Mouse (Mus musculus) embryonic facial prominence, embryonic 11.5 days (tissue): ENCODE measurements at regions not wholly inside any gene's neighbourhood (a gene's known extent, or its start where the extent isn't known, plus 50 kb on each side); places are given as distances from the start of the nearest gene placed in this dataset.
A peak's percentile ranks its signal among the peaks of the same experiment; 100 is the strongest.

Experiments
- ATAC-seq: fragments of 200-750 bp; cut with Nextera tagmentation; replicated peaks from 2 replicates; pipeline ENCODE4 v1.8.0; 2017; ENCODE audit warnings: low read depth; ENCODE audit not compliant: insufficient number of reproducible peaks, low FRiP score, low TSS enrichment
- DNase-seq: peaks from one replicate; pipeline ENCODE4 v3.0.0-alpha.2; 2015; ENCODE audit warnings: low spot score
- H3K27ac ChIP-seq: fragments of 300-500 bp; sonication (generic); replicated peaks from 2 replicates; pipeline ENCODE4 v1.5.1; 2014; ENCODE audit warnings: mild to moderate bottlenecking, low read depth, low read length, control low read depth
- H3K27me3 ChIP-seq: fragments of 300-500 bp; sonication (generic); 2 replicates; pipeline ENCODE4 v1.6.1; 2014; ENCODE audit warnings: mild to moderate bottlenecking, low read length, moderate library complexity, mixed read lengths; ENCODE audit not compliant: control insufficient read depth, insufficient read depth
- H3K36me3 ChIP-seq: fragments of 300-500 bp; sonication (generic); replicated peaks from 2 replicates; pipeline ENCODE4 v1.6.1; 2014; ENCODE audit warnings: low read depth, mild to moderate bottlenecking, low read length, moderate library complexity, mixed read lengths; ENCODE audit not compliant: control insufficient read depth, insufficient read depth
- H3K4me1 ChIP-seq: fragments of 300-500 bp; sonication (generic); 2 replicates; pipeline ENCODE4 v1.6.1; 2014; ENCODE audit warnings: low read length, mixed read lengths; ENCODE audit not compliant: control insufficient read depth, insufficient read depth
- H3K4me2 ChIP-seq: fragments of 300-500 bp; sonication (generic); 2 replicates; pipeline ENCODE4 v1.6.1; 2014; ENCODE audit warnings: low read depth, mild to moderate bottlenecking, control low read depth, low read length, moderate library complexity
- H3K4me3 ChIP-seq: fragments of 300-500 bp; sonication (generic); 2 replicates; pipeline ENCODE4 v1.5.1; 2014; ENCODE audit warnings: low read depth, low read length, control low read depth
- H3K9ac ChIP-seq: fragments of 300-500 bp; sonication (generic); replicated peaks from 2 replicates; pipeline ENCODE4 v1.6.1; 2014; ENCODE audit warnings: mild to moderate bottlenecking, control low read depth, low read length
- H3K9me3 ChIP-seq: fragments of 300-500 bp; sonication (generic); replicated peaks from 2 replicates; pipeline ENCODE4 v1.6.1; 2016; ENCODE audit warnings: mild to moderate bottlenecking, low read length, inconsistent platforms, mixed read lengths; ENCODE audit not compliant: control insufficient read depth
- WGBS: fragments of 180-500 bp; shearing (Covaris S2); extraction: QIAGEN DNeasy Blood & Tissue Kit; methylation state at CpG from one replicate; pipeline ENCODE4 v1.1.7; 2014; 5-methylcytosine and 5-hydroxymethylcytosine counted together

GRCm38 (mm10) chr8:31372397-31372796 is 2056.1 kb upstream of the 5930422O12Rik start:
- Histone ChIP-seq H3K27ac (no peak overlapping the region), H3K4me2 (no peak overlapping the region), H3K36me3 (no peaks in the 10 kb centered on the region), H3K4me1 (no peaks in the 10 kb centered on the region), H3K9me3 (no peaks in the 10 kb centered on the region), H3K9ac (no peak overlapping the region), H3K4me3 (no peak overlapping the region), H3K27me3 (no peaks in the 10 kb centered on the region)
- ATAC-seq (0 out of 2 replicates have a peak, but pooled peaks have one; percentile 48), DNase-seq (peak; percentile 65)
- 69% methylated on average over 2 of the region's 2 CpGs for WGBS

GRCm38 (mm10) chr8:31373140-31373787 is 2055.2 kb upstream of the 5930422O12Rik start:
- Histone ChIP-seq H3K4me3 (no peak overlapping the region), H3K27me3 (no peaks in the 10 kb centered on the region), H3K27ac (no peak overlapping the region), H3K4me2 (no peak overlapping the region), H3K4me1 (no peaks in the 10 kb centered on the region), H3K9me3 (no peaks in the 10 kb centered on the region), H3K36me3 (no peaks in the 10 kb centered on the region), H3K9ac (no peak overlapping the region)
- ATAC-seq, result no peak
- 76% methylated on average over 6 of the region's 6 CpGs for WGBS
- no peak for DNase-seq

- Histone ChIP-seq H3K4me2 (no peak overlapping the region), H3K27me3 (no peaks in the 10 kb centered on the region), H3K4me3 (no peak overlapping the region), H3K27ac (no peak overlapping the region), H3K9me3 (no peaks in the 10 kb centered on the region), H3K9ac (no peak overlapping the region), H3K36me3 (no peaks in the 10 kb centered on the region), H3K4me1 (no peaks in the 10 kb centered on the region)
- 79% methylated on average over 2 of the region's 2 CpGs for WGBS
- DNase-seq, result no peak
- no peak for ATAC-seq
Observed at GRCm38 (mm10) chr8:31377698-31378334, 2050.7 kb upstream of the 5930422O12Rik start.

GRCm38 (mm10) chr8:31404811-31405210 is 2023.7 kb upstream of the 5930422O12Rik start:
- H3K27ac ChIP-seq, result no peak overlapping the region
- H3K36me3 ChIP-seq, result no peaks in the 10 kb centered on the region
- no peaks in the 10 kb centered on the region for H3K27me3 ChIP-seq
- H3K9me3 ChIP-seq, result no peaks in the 10 kb centered on the region
- ATAC-seq, result no peak
- no peak for DNase-seq
- no peak overlapping the region for H3K4me2 ChIP-seq
- H3K9ac ChIP-seq, result no peak overlapping the region
- no peaks in the 10 kb centered on the region for H3K4me1 ChIP-seq
- 70% methylated on average over 3 of the region's 3 CpGs for WGBS
- H3K4me3 ChIP-seq, result no peak overlapping the region

- no peaks in the 10 kb centered on the region for H3K4me1 ChIP-seq
- no peaks in the 10 kb centered on the region for H3K9me3 ChIP-seq
- no peaks in the 10 kb centered on the region for H3K36me3 ChIP-seq
- no peak overlapping the region for H3K9ac ChIP-seq
- H3K4me2 ChIP-seq, result no peak overlapping the region
- no peak for DNase-seq
- no peaks in the 10 kb centered on the region for H3K27me3 ChIP-seq
- H3K4me3 ChIP-seq, result no peak overlapping the region
- WGBS, result 76% methylated on average over 3 of the region's 3 CpGs
- ATAC-seq, result no peak
- no peak overlapping the region for H3K27ac ChIP-seq
Observed at GRCm38 (mm10) chr8:31422241-31422640, 2006.3 kb upstream of the 5930422O12Rik start.

- Histone ChIP-seq H3K36me3 (no peaks in the 10 kb centered on the region), H3K9ac (no peak overlapping the region), H3K4me1 (no peaks in the 10 kb centered on the region), H3K27ac (no peak overlapping the region), H3K27me3 (no peaks in the 10 kb centered on the region), H3K4me3 (no peak overlapping the region), H3K4me2 (no peak overlapping the region), H3K9me3 (no peaks in the 10 kb centered on the region)
- no peak for DNase-seq
- no peak for ATAC-seq
- 87% methylated on average over 4 of the region's 4 CpGs for WGBS
Observed at GRCm38 (mm10) chr8:31427706-31428105, 2000.8 kb upstream of the 5930422O12Rik start.

GRCm38 (mm10) chr8:31436445-31437191 is 1991.9 kb upstream of the 5930422O12Rik start:
- Histone ChIP-seq H3K4me3 (no peak overlapping the region), H3K9me3 (no peaks in the 10 kb centered on the region), H3K27ac (no peak overlapping the region), H3K4me1 (no peaks in the 10 kb centered on the region), H3K9ac (no peak overlapping the region), H3K36me3 (no peaks in the 10 kb centered on the region), H3K4me2 (no peak overlapping the region), H3K27me3 (no peaks in the 10 kb centered on the region)
- DNase-seq, result no peak
- no peak for ATAC-seq
- 87% methylated on average over 10 of the region's 10 CpGs for WGBS

- H3K9me3 ChIP-seq, result no peaks in the 10 kb centered on the region
- no peak overlapping the region for H3K27ac ChIP-seq
- WGBS, result 39% methylated on average over 1 of the region's 1 CpGs
- ATAC-seq, result no peak
- H3K9ac ChIP-seq, result no peak overlapping the region
- no peaks in the 10 kb centered on the region for H3K27me3 ChIP-seq
- DNase-seq, result no peak
- H3K36me3 ChIP-seq, result no peaks in the 10 kb centered on the region
- no peak overlapping the region for H3K4me3 ChIP-seq
- no peaks in the 10 kb centered on the region for H3K4me1 ChIP-seq
- no peak overlapping the region for H3K4me2 ChIP-seq
Observed at GRCm38 (mm10) chr8:31444834-31445233, 1983.7 kb upstream of the 5930422O12Rik start.
